Mouse (Mus musculus) embryo, embryonic 9.5 days (tissue): ENCODE data around the gene Rfx2.

ENCODE experiments used
- DNase-seq: peaks from one replicate; pipeline ENCODE4 v3.0.0-alpha.2; 2017; ENCODE audit errors: extremely low spot score

Rfx2 gene

GRCm38 (mm10) chr17:56832918-56833317, 2.1 kb upstream of the Rfx2 start:
- no peak for DNase-seq

- peak; percentile 98 for DNase-seq
Observed at GRCm38 (mm10) chr17:56831111-56831816, 451 bp upstream of the Rfx2 start.

GRCm38 (mm10) chr17:56829795-56830194, 1.0 kb downstream of the Rfx2 start:
- DNase-seq: peak; percentile 34

GRCm38 (mm10) chr17:56829171-56829570, 1.6 kb downstream of the Rfx2 start:
- no peak for DNase-seq

- no peak for DNase-seq
Observed at GRCm38 (mm10) chr17:56826718-56827117, 4.1 kb downstream of the Rfx2 start.

- DNase-seq: no peak
Observed at GRCm38 (mm10) chr17:56823352-56823751, 7.5 kb downstream of the Rfx2 start.

- no peak for DNase-seq
Observed at GRCm38 (mm10) chr17:56822380-56822779, 8.4 kb downstream of the Rfx2 start.

- no peak for DNase-seq
Observed at GRCm38 (mm10) chr17:56819694-56820111, 11.1 kb downstream of the Rfx2 start.

GRCm38 (mm10) chr17:56819032-56819545, 11.7 kb downstream of the Rfx2 start:
- no peak for DNase-seq

GRCm38 (mm10) chr17:56818067-56818636, 12.7 kb downstream of the Rfx2 start:
- DNase-seq: no peak

GRCm38 (mm10) chr17:56815057-56815345, 15.8 kb downstream of the Rfx2 start:
- no peak for DNase-seq

- peak; percentile 86 for DNase-seq
Observed at GRCm38 (mm10) chr17:56814316-56815056, 16.3 kb downstream of the Rfx2 start.

GRCm38 (mm10) chr17:56810245-56810644, 20.6 kb downstream of the Rfx2 start:
- peak; percentile 49 for DNase-seq

- DNase-seq: peak; percentile 79
Observed at GRCm38 (mm10) chr17:56808518-56808917, 22.3 kb downstream of the Rfx2 start.

- DNase-seq: no peak
Observed at GRCm38 (mm10) chr17:56805784-56806183, 25.0 kb downstream of the Rfx2 start.

GRCm38 (mm10) chr17:56804952-56805351, 25.9 kb downstream of the Rfx2 start:
- no peak for DNase-seq

GRCm38 (mm10) chr17:56802065-56802464, 28.7 kb downstream of the Rfx2 start:
- no peak for DNase-seq

GRCm38 (mm10) chr17:56799276-56799675, 31.5 kb downstream of the Rfx2 start:
- DNase-seq: no peak

GRCm38 (mm10) chr17:56793614-56794319, 37.0 kb downstream of the Rfx2 start:
- no peak for DNase-seq

GRCm38 (mm10) chr17:56792588-56792987, 38.2 kb downstream of the Rfx2 start:
- no peak for DNase-seq

- no peak for DNase-seq
Observed at GRCm38 (mm10) chr17:56789286-56789685, 41.5 kb downstream of the Rfx2 start.

GRCm38 (mm10) chr17:56788886-56789285, 41.9 kb downstream of the Rfx2 start:
- DNase-seq: no peak
